Mouse (Mus musculus) c-Kit-positive CD71-positive TER-119-positive erythroid progenitor cells, embryonic 14.5 days (primary cell): Measurements from ENCODE around the gene Gm10197.
"Not testable (repeated sequence)": the region's sequence is repeated elsewhere in the genome, so short reads cannot be mapped to it uniquely, and the experiment has no call there.

Experiments used
- DNase-seq: peaks from one replicate; pipeline ENCODE4 v3.0.0-alpha.2; 2013; ENCODE audit warnings: low spot score

Gene Gm10197

DNA sequence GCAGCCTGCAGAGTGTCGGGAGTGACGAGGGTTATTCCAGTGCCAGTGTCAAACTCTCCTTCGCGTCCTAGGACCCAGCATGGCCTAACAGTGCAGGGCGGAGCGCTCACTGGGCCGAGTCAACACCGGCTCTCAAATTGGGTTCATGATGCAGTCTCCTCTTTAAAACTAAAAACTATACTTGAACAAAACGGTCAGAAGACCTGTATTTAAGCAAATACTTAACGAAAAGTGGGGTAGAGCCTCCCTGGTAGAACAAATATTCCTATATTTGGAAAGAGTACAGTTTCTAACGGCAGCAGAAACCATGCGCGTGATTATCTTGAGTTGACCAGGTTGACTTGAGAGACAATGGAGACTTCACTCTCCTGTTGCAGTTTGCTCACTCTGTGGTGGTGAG is at the start of gene Gm10197:
TSS of gene Gm10197 (minus strand) at position 101 of the 400 bp plus-strand sequence.
- DNase-seq, result no peak

DNA sequence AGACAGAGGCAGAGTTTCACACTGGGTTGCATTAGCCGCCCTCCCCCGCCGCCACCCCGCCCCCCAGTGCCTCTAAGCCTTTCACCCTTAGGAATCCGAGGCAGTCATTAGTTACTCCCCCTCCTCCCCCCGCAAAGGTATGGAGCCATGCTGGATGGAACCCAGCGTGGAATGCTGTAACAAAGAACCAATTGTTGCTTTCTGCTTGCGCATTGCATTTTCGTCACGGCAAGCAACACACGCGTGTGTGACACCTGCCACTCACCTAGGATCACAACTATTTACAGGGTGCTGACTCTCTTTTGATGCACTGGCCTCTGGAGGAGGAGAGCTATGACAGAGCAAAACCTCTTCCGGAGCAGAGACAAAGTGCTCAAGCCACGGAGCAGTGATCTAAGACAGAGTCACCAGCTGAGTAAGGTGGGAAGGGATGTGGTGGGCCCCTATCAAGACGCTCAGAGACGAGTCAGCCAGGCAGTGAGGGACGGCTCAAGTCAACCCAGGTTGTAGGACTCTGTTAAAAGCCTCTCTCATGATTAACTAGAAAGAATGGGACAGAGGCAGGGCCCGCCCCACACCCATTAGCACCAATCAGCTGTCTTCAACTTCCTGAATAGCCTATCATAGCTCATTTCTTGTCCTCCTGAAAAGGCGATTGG is 49.5 kb upstream of the Gm10197 start:
- peak; percentile 73 for DNase-seq

DNA sequence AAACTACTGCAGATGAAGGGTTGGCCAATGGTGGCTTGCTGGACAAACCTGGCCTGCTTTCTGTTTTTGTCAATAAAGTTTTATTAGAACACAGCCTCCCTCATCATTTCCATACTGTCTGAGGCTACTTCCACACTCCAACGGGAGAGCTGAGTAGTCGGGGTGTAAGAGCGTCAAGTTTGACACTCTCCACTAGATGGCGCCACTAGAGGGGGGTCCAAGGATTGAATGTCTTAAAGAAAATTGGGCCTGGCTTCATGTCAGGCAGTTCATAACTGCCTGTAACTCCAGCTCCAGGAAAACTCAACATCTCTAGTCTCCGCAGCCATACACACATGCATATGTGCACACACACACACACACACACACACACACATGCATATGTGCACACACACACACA is 48.3 kb upstream of the Gm10197 start:
- peak; percentile 68 for DNase-seq

DNA sequence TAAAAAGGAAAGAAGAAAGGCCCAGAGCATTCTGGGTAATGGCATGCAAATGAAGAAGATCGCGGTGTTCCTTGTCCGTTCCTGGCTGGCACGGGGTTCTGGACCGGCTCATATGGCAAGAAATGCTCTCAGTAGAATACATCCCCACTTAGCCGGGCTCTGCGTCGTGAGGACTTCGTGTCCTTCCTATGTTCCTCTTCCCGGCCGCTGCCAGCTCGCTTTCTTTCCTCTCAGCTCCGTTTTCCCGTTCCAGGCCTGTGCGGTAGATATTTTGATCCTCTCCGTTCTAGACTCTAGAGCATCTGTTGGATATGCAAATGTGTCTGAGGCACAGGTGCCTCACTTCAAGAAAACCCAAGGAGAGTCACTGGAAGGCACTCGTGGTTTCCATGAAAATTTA is 43.6 kb upstream of the Gm10197 start:
- DNase-seq, result no peak

DNA sequence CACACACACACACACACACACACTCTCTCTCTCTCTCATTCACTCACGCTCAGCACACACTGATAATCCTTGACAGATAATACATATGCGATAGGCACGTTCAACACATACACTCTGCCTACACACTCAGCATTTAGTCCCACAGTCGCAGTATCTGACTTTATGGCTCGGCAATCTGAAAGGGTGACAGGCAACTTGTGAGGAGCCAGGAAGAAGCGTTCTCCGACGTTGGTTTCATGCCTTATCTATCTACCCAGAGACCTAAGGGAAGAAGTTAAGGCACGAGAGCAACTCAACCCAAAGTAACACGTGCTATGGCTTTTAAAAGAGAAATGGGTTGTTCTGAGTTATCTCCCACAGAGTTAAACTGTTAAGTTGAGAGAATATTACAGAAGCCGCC is 43.1 kb upstream of the Gm10197 start:
- peak; percentile 21 for DNase-seq

DNA sequence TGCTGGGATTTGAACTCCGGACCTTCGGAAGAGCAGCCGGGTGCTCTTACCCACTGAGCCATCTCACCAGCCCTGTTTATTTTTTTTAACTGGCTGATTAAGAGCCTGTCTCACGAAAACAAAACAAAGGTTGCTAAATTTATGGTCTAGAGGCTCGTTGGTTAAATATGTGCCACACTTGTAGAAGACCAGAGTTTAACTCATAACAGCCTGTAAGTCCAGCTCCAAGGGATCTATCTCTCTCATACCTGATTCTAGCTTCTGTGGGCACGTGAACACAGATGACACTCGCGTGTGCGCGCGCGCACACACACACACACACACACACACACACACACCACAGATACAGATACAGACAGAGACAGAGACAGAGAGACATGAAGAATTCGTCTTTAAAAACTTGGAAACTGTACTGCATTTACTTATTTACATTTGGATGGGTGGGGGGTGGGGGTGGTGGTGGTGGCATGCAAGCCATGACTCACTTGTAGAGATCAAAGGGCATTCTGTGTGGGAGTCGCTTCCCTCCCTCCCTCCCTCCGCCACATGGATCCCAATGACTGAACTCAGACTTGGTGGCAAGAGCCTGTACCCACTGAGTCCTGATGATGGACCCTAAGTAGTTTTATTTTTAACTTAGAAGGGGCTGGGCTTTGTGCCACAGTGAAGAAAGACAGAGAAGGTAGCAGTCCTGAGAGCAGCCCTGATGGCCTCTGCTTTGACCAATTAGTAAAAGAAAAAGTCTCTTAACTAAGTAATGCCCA is 42.2 kb upstream of the Gm10197 start:
- DNase-seq, result no peak

DNA sequence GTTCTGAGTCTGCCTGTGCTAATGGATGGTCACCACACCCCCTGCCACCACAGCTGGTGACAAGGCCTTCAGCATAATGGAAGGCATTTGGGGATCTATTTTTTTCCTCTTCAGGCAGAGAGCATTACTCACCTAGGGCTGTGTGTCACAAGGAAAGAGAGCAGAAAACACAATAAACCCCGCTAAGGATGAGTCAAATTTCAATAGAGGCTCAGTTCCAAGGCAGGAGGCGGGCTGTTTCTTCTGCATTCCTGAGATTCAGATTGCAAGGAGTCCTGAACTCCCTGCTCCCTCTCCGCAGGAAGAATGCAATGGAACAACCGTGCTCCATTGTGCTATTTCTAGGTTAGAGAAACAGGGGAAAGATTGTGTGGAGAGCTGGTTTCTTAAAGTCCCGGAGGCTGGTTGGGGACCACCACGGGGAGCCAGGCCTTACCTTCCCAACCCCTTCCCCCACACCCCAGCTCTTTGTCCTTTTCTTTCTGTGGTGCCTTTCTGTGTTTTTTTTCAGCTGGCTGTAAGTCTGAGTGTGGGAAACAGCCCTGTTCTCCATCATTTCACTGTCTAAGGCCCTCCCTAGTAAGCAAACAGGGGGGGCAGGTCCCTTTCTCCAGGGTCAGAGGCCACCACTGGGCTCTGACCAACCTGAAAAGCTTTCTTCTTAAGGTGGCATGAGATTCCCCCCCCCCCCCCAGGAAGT is 40.7 kb upstream of the Gm10197 start:
- DNase-seq, result no peak

DNA sequence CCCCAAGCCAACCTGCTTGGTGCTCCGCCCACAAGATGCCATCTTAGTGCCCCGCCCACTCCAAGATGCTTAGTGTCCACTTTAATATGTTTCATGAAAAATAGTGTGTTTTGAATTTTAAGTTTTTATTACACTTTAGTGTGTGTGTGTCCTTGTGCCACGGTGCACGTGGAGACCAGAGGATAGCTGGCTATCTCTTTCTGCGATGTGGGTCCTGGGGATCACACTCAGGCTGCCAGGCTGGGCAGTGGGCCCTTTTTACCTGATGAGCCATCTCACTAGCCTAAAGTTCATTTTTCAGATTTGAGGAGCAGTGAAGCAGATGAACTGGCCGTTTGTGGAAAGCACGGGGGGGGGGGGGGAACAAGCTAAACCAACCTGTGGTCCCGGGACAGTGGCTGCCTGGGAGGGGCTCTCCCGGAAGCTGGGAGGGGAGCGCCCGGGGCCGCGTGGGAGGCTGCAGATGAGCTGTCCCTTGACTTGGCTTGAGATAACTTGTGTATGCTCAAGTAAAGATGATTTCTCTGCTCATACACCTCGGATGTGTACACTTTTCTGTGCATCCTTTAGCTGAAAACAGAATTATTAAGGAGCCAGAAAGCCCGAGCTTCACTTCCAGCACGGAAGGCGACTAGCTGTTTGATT is 38.2 kb upstream of the Gm10197 start:
- DNase-seq, result no peak

DNA sequence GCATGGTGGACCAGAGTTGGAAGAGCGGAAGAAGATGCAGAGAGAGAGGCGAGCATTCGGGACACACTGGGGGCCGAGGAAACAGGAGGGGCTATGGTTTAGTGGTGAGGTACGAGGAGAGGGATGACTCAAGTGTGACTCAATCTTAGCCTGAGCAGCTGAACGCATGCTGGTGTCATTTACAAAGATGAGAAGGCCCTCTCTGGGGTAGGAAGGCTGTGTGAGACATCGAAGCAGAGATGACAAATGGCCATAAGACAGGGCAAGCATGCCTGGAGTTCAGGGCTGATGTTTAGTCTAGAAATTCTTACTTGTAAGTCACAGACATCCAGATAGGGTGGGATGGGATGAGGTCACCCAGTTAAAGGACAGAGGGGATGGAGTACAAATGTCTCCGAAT is 36.8 kb upstream of the Gm10197 start:
- no peak for DNase-seq

DNA sequence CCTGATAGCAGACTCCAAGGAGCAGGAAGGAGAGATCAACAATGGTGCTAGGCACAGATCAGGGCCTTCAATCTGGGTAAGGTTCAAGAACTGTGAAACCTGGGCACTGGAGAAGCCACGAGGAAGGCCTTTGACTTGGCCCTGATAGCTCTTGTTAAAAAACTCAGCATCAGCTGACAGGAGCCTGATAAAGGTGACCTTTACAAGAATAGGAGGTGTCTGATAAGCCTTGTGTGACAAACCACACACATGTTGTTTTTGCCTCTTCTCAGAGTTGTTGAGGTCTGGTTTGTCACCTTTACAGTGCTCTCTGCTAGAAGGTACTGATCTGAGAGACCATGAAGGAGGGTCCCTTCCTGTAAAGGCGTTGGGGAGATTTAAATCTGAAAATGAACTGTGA is 35.8 kb upstream of the Gm10197 start:
- no peak for DNase-seq

DNA sequence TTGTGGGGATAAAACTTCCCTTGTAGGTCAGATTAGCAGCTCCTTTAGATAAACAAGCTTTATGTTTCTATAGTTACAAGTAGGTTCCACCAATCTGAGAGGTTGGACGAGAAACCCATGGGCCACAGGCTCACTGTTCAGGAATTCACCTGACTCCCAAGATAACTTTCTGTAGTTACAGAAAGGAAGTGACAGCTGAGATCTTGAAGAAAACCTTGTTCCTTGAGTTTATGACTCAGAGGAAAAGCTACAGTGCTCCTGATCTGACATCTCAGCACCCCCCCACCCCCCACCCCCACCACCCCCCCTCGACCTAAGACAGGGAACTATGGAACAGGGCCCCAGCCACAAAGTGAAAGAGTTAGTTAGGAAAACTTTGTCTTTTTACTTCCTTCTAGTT is 34.2 kb upstream of the Gm10197 start:
- no peak for DNase-seq

DNA sequence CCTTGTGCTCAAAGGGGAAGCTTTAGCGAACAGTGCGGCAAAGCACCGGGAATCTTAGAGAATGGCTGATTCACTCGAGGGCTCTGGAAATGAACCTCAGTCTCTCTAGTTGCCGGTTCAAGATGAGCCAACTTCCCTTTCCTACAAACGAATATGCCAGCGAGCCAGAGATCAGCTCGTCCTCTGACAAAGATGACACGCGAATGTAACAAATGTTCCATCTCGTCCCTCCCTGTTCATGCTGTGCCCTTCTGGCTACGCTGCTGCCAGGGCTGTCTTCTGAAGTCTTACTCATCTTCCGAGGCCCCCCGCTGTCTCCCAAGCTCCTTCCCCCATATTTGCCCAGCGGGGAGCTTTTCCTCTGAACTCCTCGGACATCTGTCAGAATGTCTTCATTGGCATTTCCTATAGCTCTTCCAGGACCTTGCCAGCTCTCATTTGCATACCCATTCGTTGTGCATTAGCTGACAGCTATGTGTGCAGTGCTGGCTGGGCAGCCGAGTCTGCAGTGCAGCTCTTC is 33.3 kb upstream of the Gm10197 start:
- DNase-seq, result no peak

DNA sequence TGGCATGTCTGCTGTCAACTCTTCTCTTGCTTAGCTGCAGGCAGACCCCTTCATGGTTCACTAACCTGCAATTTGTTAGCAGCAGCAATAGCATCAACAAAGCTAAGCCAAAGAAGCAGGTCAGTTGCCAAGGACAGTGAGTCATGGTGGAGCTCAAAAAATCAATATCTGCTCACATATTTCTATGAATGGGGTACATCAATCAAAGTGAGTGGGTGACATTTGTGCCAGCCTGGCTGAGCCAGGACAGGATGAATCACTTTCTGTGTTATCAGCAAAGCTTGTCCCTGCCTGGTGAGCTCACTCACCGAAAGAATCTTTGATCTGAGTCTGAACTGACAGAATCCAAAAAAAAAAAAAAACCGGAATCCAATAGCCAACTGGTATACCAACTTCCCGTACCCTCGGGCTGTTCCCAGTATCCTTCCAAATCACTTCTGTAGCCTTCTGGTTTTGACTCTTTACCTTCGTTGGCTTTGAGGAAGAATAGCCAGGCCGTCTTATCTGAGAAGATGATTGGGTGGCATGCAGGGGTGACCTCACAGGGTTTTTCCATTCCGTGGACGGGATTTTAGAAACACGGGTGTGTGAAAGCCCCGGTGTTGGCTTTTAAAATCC is 32.8 kb upstream of the Gm10197 start:
- DNase-seq, result no peak

DNA sequence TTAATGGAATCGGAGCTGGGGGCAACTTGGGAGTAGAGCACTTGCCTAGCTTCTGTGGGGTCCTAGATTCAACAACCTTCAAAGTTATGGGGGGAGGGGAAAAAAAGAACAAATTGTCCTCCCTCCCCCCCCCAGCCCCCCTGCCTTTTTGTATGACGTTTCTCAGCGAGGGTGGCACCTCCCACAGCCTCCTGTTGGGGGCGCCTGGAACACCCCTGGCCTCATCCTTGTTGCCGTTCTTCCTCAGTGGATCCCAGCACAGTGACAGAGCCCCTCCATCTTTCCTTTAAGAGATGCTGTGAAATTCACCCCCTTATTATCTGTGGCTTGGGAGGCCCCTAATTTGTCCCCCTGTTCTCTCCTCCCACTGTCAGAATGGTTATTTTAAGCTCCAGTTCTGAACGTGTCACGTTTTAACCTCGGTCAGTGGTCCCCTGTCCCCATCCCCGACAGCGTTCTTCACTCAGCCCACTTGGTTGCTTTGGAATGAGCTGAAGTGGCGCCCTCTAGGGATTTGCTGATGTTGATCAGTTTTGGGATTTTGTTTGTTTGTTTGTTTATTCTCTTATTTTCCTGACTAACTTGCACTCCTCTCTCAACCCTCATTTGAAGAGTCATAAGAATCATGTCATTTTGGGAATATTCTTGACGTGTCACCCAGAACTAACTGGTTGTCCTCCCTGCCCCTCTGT is 31.3 kb upstream of the Gm10197 start:
- no peak for DNase-seq

DNA sequence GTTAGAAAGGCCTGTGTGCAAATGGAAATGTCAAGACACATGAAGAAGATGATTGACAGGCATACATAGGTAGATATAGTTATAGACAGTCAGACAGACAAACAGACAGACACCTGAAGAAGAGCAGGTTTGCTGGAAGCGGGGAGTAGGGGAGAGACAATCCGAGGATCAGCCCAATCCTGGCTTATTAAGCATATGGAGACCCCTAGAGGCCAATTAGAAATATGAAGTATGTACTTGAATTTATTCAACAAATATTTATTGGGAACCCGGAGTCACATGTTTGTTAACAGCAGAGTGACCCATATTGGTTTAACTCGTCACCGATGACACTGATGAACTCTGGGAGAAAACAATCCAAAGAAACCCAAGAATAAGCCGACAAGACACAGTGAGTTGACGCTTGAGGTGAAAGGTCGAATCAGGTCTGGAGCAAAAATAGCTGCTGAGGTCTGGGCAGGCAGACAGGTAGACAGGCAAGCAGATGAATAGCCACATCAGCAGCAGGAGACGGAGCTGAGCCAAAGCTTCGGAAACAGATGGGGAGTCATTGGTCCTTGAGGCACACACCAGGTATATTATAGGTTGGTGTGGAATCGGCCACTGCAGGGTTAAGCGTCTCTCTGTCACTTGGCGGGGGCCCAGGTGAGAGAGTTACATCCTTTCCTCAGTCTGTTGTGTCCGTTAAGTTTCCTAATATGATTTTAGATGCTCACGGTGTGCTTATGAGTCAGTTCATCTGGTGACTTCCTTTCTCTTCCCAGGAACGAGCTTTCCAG is 29.0 kb upstream of the Gm10197 start:
- DNase-seq, result no peak

DNA sequence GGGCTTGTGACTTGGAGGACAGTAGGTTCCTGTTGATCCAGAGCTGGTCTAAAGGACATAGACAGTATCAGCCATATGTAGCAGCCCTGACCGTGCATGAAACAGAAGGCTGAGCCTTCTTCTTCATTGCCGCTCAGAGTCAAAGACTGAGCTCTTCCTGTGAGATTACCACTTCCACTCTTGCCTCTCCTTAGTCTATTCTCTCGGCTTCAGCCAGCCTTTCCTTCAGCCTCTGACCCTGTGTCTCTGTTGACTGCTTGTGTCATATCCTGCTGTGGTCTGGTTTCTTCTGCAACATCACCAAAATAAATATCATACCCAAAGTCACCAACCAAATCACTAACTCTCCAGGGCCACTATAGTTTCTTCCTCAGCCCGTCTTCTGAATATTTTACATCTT is 27.6 kb upstream of the Gm10197 start:
- DNase-seq, result no peak

DNA sequence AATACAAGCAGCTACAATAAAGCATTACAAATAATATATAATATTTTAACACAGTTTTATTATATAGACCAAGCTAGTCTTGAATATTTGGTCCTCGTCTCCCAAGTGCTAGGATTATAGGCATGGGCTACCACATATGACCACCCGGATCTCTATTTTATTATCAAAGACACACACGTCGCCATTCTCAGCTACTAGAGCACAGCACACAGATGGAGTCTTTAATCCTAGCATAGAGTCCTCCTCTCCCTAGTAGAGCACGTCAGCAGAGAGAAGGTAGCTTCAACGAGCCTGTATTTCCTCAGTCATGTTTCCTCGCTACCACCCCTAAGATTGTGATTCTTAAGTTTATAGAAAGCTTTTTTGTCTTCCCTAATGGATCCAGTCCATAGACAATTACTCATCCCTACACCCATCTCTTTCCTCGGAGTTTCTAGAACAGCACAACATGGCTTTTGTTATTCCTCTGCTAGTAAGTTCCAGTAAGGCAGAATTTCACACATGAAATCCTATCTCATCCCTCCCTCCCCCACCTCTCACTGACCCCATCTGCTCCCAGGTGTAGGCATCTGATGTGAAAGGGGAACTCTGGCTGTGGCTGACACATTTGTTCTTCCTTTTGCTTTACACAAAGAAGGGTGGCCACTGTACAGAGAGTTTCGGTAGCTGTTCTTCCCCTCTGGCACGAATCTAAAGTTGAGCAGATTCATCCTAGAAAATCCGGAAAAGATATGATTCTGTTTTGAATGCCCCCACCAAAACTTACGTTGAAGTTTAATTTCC is 26.1 kb upstream of the Gm10197 start:
- DNase-seq, result no peak

DNA sequence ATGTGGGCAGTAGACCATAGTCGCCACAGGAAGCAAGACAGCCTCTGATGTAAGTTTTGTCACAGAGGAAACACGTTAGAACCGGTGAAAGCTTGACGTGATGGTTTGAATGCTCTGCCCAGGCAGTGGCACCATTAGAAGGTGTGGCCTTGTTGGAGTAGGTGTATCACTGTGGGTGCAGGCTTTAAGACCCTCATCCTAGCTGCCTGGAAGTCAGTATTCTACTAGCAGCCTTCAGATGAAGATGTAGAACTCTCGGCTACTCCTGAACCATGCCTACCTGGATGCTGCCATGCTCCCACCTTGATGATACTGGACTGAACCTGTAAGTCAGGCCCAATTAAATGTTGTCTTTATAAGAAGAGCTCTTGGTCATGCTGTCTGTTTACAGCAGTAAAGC is 24.2 kb upstream of the Gm10197 start:
- not testable (repeated sequence) for DNase-seq

DNA sequence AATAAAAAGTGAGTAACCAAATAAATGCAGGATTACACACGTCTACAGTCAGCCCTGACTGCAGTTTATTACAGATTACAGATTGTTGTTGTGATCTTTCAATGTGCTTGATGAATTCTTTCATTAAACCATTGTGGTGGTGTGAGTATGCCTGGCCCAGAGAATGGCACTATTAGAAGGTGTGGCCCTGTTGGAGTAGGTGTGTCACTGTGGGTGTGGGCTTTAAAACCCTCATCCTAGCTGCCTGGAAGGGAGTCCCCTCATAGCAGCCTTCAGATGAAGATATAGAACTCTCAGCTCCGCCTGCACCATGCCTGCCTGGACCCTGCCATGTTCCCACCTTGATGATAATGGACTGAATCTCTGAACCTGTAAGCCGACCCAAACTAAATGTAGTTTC is 23.4 kb upstream of the Gm10197 start:
- DNase-seq, result not testable (repeated sequence)

DNA sequence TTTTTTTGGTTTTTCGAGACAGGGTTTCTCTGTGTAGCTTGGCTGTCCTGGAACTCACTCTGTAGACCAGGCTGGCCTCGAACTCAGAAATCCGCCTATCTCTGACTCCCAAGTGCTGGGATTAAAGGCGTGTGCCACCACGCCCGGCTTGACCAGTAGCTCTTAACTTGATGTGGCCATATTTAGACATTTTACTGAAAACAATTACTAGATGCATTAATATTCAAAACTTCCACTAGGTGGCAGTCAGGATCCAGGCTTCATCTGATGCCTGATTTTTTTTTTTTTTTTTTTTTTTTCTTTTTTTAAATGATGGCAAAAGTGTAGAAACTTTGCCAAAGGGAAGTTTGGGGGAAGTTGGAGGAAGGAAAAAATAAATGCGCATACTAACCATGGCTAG is 23.0 kb upstream of the Gm10197 start:
- DNase-seq, result peak; percentile 67
